Mouse (Mus musculus) heart, adult 2 months (tissue): Measurements from ENCODE around the gene Mtf1. TPM values are rescaled to one million over a fixed set of nuclear protein-coding genes. Genes with fewer than 3 reads are reported as not detected.
A peak's percentile ranks its signal among the peaks of the same experiment; 100 is the strongest.

Experiments used
- DNase-seq, 2 experiments: peaks; one replicate each; pipeline ENCODE4 v3.0.0; 2021
- H3K27ac ChIP-seq: fragments of 200-600 bp; 2 replicates; pipeline ENCODE4 v1.8.1; 2022
- H3K27me3 ChIP-seq: fragments of 200-500 bp; 2 replicates; pipeline ENCODE4 v1.6.1; 2012; ENCODE audit warnings: mild to moderate bottlenecking, low read length, inconsistent platforms, mixed read lengths; ENCODE audit not compliant: control insufficient read depth, insufficient read depth
- H3K36me3 ChIP-seq: fragments of 200-500 bp; 2 replicates; pipeline ENCODE4 v1.6.1; 2012; ENCODE audit warnings: low read length, inconsistent platforms; ENCODE audit not compliant: control insufficient read depth, insufficient read depth
- H3K4me1 ChIP-seq: fragments of 200-500 bp; 2 replicates; pipeline ENCODE4 v1.6.1; 2011; ENCODE audit warnings: low read length; ENCODE audit not compliant: control insufficient read depth, insufficient read depth
- H3K4me3 ChIP-seq: fragments of 200-600 bp; 2 replicates; pipeline ENCODE4 v1.8.1; 2022
- H3K79me2 ChIP-seq: fragments of 200-500 bp; replicated peaks from 2 replicates; pipeline ENCODE4 v1.6.1; 2012; ENCODE audit warnings: mild to moderate bottlenecking, inconsistent platforms, low read length, moderate library complexity, mixed read lengths; ENCODE audit not compliant: control insufficient read depth, insufficient read depth
- H3K9ac ChIP-seq: fragments of 200-500 bp; 2 replicates; pipeline ENCODE4 v1.6.1; 2012; ENCODE audit warnings: low read depth, mild to moderate bottlenecking, control low read depth, inconsistent platforms, low read length, mixed read lengths
- CTCF ChIP-seq: fragments of 200-600 bp; IDR thresholded peaks from 2 replicates; pipeline ENCODE4 v1.8.1; 2022; ENCODE audit warnings: antibody characterized with exemption, mild to moderate bottlenecking, moderate library complexity
- EP300 ChIP-seq: fragments of 200-500 bp; IDR thresholded peaks from 2 replicates; pipeline ENCODE4 v1.6.1; 2011; ENCODE audit warnings: low read depth, low read length, control low read depth; ENCODE audit not compliant: insufficient read depth
- POLR2A ChIP-seq: fragments of 200-500 bp; IDR thresholded peaks from 2 replicates; pipeline ENCODE4 v1.6.1; 2011; ENCODE audit warnings: mild to moderate bottlenecking, low read depth, low read length, control low read depth; ENCODE audit not compliant: insufficient read depth
- WGBS: fragments of 180-500 bp; shearing (Covaris S2); methylation state at CpG from one replicate; pipeline ENCODE4 v1.1.7; 2018; 5-methylcytosine and 5-hydroxymethylcytosine counted together
- intact Hi-C: fragments of 180-260 bp; cut with DNase I; formaldehyde crosslinking; loops from one replicate; pipeline ENCODE4 v1.15.1; 2025
- polyA plus RNA-seq: library from polyadenylated mRNA; depleted of rRNA; stranded (reverse); fragments of >200 nt; gene quantifications from 2 replicates; pipeline ENCODE4 v1.2.3, GENCODE M21; 2012
- total RNA-seq, 2 experiments: library from RNA; stranded (reverse); gene quantifications; 2 replicates each; pipeline ENCODE4 v1.2.3; 2021

Gene Mtf1
- total and polyA plus RNA-seq, 3 experiments: 4.7 to 15.7 (median 15.3) TPM

DNA sequence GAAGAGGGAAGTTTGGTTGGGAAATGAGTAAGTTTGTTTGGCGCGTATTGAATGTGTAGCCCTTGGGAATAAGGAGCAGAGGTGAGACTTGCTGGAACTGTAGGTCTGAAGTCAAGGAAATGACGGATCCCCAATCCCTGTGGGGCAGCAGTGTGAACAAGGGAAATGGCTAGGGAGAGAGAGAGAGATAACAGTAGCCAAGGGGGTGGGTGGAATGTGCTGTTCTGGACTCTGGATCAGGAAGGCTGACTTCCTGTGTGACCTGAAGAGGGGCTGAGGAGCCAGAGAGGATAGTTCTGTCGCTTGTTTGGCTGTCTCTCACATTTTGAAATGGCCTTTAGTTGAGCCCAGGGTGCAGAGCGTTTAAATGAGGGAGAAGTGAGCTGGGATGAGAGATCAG lies 6.6 kb downstream of the Mtf1 start:
- TF ChIP-seq EP300 (no peak), POLR2A (no peak), CTCF (no peak)
- Histone ChIP-seq H3K4me1 (peaks cover 3% of the 10 kb centered on the region), H3K9ac (no peak overlapping the region), H3K79me2 (peaks cover 2% of the 10 kb centered on the region; the same call in 1 of the 2 replicates), H3K36me3 (no peaks in the 10 kb centered on the region), H3K27me3 (no peaks in the 10 kb centered on the region), H3K4me3 (no peak overlapping the region), H3K27ac (no peak overlapping the region; the same call in 1 of the 2 replicates)
- DNase-seq: peak in 1 of 2 experiments; percentile 15
- intact Hi-C loops: no loop called here
- WGBS: 30% methylated on average over 5 of the region's 5 CpGs

DNA sequence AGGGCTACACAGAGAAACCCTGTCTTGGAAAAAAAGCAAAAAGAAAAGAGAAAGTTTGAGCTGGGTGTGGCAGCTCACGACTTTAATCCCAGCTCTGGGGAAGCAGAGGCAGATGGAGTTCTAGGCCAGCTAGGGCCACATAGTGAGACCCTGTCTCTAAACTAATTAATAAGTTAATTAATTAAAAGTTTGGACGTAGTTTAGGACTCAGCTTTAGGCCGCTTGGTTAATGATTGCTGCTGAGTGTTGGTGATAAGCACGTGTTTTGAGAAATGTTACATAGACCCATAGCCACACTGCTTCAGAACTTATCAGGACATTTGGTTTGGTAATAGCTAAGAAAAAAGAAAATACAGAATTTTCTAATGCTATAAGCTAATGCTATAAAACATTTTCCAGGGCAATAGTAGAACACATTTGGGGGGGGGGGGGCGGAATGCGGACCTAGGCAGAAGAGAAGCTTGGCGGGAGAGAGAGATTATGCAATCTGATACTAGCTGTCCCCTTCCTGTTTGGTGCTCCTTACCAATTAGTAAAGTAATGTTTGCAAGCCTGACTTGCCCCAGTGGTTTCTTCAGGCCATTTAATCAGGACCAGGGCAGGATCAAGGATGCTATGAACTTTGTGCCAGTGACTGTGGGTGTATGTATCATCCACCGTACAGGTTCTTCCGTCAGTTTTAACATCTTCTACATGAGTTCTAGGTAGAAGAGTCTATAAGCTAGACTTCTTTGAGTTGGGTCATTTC lies 7.4 kb downstream of the Mtf1 start:
- no peak overlapping the region for H3K9ac ChIP-seq
- H3K36me3 ChIP-seq: no peaks in the 10 kb centered on the region
- H3K27ac ChIP-seq: no peak overlapping the region
- no peak overlapping the region for H3K4me3 ChIP-seq
- intact Hi-C loops: no loop called here
- H3K27me3 ChIP-seq: no peaks in the 10 kb centered on the region
- DNase-seq: no peak
- WGBS: 75% methylated on average over 9 of the region's 9 CpGs
- H3K4me1 ChIP-seq: peaks cover 3% of the 10 kb centered on the region
- peaks cover 2% of the 10 kb centered on the region; the same call in 1 of the 2 replicates for H3K79me2 ChIP-seq
- TF ChIP-seq POLR2A: no peak
- no peak for TF ChIP-seq CTCF
- TF ChIP-seq EP300: no peak

DNA sequence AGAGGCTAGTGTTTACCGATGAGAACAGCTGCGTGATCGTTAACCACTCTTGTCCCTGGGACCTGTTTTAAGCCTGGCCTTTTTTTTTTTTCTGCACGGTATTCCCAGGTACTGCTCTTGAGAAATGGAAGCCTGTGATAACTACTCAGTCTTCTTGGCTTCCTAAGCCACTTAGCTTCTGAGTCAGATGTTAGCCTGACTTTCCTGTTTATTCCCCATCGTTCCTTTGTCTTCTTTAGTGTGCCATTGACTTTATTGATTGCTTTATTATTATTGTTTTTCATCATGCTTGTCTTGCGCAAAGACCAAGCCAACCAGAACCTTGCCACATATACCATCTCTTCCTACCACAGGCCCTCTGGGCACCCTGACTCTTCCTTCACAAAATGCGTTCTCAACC lies 8.2 kb downstream of the Mtf1 start:
- Histone ChIP-seq H3K79me2 (peaks cover 2% of the 10 kb centered on the region; the same call in 1 of the 2 replicates), H3K9ac (no peak overlapping the region), H3K27me3 (no peaks in the 10 kb centered on the region), H3K27ac (no peak overlapping the region), H3K4me3 (no peak overlapping the region), H3K4me1 (peaks cover 3% of the 10 kb centered on the region), H3K36me3 (no peaks in the 10 kb centered on the region)
- TF ChIP-seq CTCF (no peak), POLR2A (no peak), EP300 (no peak)
- intact Hi-C loops: no loop called here
- WGBS: 80% methylated on average over 7 of the region's 7 CpGs
- DNase-seq: no peak

DNA sequence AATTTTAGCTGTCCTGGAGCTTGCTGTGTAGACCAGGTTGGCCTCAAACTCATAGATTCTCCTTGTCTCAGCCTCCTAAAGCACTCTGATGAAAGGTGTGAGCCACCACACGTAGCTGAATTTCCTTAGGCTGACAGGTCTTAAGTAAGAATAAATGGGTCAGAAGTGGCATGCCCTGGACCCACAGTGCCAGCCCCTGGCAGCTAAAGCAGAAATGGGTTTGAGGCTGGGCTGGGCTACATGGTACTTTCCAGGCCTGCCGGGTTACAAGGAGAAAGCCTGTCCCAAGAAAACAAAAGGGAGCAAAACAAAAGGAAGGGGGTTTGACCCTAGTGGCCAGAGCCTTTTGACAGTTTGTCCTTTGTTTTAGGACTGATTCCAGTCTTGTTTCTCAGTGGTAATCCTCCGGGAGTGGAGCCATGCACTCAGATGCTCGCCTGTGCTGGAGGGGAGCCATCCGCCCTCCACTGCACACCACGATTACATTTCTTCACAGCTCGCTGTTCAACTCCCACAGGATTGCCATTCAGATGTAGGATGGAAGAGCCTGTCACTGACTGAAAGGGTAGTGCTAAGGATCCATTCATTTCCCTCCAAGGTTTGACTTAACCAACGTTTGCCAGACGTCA lies 9.6 kb downstream of the Mtf1 start:
- 48% methylated on average over 9 of the region's 9 CpGs for WGBS
- no peak for TF ChIP-seq CTCF
- no peak for TF ChIP-seq POLR2A
- TF ChIP-seq EP300: no peak
- Histone ChIP-seq H3K27ac (no peak overlapping the region), H3K27me3 (no peaks in the 10 kb centered on the region), H3K79me2 (peaks cover 2% of the 10 kb centered on the region; the same call in 1 of the 2 replicates), H3K36me3 (no peaks in the 10 kb centered on the region), H3K4me1 (peaks cover 4% of the 10 kb centered on the region), H3K9ac (no peak overlapping the region), H3K4me3 (no peak overlapping the region)
- DNase-seq: peak in 1 of 2 experiments; percentile 14
- intact Hi-C loops: no loop called here

GRCm38 (mm10) chr4:124815901-124816300 lies 14.0 kb downstream of the Mtf1 start:
- H3K79me2 ChIP-seq: peaks cover 4% of the 10 kb centered on the region; the same call in 1 of the 2 replicates
- H3K27me3 ChIP-seq: no peaks in the 10 kb centered on the region
- DNase-seq: peak in 1 of 2 experiments; percentile 33
- TF ChIP-seq EP300: no peak
- TF ChIP-seq POLR2A: no peak
- no peak overlapping the region for H3K9ac ChIP-seq
- no peaks in the 10 kb centered on the region for H3K36me3 ChIP-seq
- peaks cover 7% of the 10 kb centered on the region for H3K4me1 ChIP-seq
- H3K4me3 ChIP-seq: no peak overlapping the region
- WGBS: 69% methylated on average over 11 of the region's 11 CpGs
- intact Hi-C loops: no loop called here
- H3K27ac ChIP-seq: no peak overlapping the region

- WGBS: 10% methylated on average over 6 of the region's 6 CpGs
- H3K4me1 ChIP-seq: peaks cover 7% of the 10 kb centered on the region; the same call in 1 of the 2 replicates
- no peak overlapping the region for H3K9ac ChIP-seq
- H3K27me3 ChIP-seq: no peaks in the 10 kb centered on the region
- peaks cover 4% of the 10 kb centered on the region; the same call in 1 of the 2 replicates for H3K79me2 ChIP-seq
- no peaks in the 10 kb centered on the region for H3K36me3 ChIP-seq
- DNase-seq: peak; percentile 43 to 59
- H3K27ac ChIP-seq: 0 out of 2 replicates have a peak overlapping the region, but pooled peaks have one; percentile 12
- intact Hi-C loops: no loop called here
- TF ChIP-seq EP300 (0 out of 2 replicates have a peak, but pooled peaks have one; percentile 43), CTCF (no peak), POLR2A (peak; percentile 19; the same call in 1 of the 2 replicates)
- no peak overlapping the region for H3K4me3 ChIP-seq
These were observed 15.9 kb downstream of the Mtf1 start for GRCm38 (mm10) chr4:124817803-124818202.
